Mouse (Mus musculus) right cerebral cortex, postnatal 25 days (tissue): Measurements from ENCODE around the gene Sema5b.
A peak's percentile ranks its signal among the peaks of the same experiment; 100 is the strongest.

Experiments used
- DNase-seq: peaks from one replicate; pipeline ENCODE4 v3.0.0; 2022

Gene Sema5b

DNA sequence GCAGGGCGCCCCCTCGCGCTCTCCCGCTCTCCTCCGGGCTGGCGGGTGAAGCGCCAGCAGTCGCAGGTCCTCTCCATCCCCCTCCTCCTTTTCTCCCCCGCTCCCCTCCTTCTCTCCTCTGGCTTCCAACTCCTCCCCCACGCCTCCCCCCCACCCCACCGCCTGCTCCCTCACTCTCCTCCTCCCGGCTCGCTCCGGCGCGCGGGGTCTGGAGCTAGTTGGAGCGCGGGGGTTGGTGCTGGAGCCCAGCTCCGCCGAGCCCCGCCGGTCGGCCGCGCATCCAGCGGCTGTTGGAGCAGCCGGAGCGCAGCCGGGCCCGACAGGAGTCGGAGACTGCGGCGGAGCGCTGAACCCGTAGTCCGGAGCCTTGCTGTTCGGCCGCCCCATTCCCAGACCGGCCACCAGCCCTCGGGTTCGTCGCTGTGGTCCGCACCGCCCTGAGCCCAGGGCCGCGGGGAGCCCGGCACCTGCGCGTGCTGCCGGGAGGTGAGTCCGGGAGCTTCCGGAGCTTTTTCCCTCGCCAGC is at the start of gene Sema5b:
Sema5b (plus strand) TSS at position 29 of the 525 bp plus-strand sequence.
- peak; percentile 63 for DNase-seq

DNA sequence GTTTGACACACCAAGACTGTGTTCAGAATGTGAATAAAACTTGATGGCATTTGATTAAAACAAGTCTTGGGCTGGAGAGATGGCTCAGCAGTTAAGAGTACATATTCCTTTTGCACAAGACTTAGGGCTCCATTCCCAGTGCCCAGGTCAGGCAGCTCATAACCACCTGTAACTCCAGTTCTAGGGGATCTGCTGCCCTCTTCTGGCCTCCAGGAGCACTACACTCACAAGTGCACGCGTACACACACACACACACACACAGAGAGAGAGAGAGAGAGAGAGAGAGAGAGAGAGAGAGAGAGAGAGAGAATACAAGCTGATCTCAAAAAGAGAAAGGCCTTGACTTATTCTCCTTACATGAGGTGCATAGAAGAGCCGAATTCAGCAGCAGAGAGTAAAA is 40.6 kb upstream of the Sema5b start:
- no peak for DNase-seq

DNA sequence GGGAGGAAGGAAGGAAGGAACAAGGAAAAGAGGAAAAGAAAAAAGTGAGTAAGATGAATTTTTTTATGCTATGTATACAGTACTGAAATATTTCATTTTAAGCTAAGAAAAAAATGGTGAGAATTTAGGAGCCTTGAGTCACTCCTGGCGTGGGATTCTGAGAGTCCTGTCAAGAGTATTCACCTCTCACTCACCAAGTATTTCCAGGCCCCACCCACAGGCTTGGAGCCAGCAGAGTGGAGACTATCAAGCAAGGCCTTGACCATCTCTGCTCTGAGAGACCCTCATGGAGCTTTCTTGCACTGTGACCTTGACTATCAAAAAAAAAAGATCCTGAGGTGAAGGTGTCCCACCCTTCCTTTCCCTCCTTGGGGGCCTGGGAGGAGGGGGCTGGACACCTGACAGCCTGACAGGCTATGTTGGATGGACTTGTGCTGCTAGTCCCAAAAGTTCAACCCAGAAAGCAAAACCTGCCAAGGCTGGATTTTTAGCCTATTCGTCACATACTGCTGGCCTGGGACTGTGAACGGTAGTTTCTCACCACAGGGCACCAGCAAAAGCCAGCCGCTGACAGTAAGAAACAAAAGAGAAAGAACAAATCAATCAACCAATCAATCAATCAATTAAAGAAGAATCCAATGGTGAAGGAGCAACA is 39.7 kb upstream of the Sema5b start:
- no peak for DNase-seq

DNA sequence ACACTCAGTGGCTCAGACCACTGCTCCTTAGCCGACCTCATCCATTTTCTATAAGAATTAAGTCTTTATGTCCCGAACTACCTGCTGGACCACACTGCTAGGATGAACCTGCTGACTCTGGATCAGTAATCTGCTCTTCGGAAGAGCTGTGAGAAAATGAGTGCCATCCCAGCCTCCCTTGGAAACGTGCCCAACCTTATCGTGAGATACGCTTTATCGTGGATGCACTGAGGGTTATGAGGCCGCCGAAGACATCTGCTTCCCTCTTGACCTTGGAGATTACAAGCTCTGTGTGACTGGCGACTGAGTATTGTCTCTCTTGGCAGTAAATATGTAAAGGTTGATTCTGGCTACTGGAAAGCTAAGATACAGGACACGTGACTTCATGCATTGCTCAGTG is 38.5 kb upstream of the Sema5b start:
- DNase-seq = no peak

DNA sequence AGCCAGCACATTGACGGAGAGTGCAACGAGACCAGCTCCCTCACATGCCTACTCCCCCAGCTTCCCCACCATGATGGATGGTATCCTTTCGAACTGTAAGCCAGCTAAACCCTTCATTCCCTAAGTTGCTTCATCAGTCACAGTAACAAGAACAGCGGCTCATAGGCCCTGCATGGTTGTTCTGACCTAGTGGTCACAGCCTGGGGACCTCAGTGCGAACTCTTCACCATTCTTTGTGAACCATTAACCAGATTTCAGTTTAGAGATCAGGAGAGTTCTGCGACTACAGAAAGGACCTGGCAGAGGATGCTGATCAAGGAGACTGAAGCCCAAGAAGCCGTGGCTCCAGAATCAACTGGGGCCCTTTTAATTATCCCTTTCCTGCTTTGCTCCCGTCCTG is 36.7 kb upstream of the Sema5b start:
- DNase-seq = no peak

DNA sequence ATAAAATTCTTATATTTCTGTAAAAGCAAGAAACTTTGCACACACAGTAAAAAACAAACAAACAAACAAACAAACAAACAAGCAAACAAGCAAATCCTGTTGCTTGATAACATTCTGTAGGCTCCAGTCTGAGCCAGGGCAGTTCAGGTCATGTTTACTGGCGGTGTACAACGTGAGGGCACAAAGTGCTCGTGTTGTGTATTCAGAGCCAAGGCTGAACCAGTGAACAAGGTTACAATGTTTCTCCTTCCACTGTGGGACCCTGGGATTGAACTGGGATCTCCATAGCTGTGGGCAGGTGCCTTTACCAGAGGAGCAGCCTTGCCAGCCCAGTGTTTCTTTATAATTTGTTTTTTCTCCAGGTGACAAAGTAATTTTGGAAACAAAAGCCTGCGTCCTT is 35.2 kb upstream of the Sema5b start:
- DNase-seq = no peak

DNA sequence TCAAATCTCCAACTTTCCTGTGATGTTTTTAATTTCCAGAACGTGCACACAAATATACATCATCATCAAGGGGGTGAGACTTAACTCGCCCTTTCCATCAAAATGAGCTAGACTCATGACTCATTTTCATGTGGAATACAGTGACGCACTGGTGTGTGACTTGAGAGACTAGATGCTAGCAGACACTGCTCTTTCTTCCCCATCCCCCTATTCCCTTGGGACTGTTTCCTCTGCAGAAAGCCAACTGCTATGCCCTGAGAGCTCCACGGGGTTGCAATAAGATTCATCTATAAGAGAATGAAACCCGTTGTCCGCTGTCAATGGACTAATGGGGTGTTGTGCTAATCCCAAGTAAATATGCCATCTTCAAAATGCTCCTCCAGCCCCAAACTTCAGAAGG is 32.4 kb upstream of the Sema5b start:
- DNase-seq = no peak

DNA sequence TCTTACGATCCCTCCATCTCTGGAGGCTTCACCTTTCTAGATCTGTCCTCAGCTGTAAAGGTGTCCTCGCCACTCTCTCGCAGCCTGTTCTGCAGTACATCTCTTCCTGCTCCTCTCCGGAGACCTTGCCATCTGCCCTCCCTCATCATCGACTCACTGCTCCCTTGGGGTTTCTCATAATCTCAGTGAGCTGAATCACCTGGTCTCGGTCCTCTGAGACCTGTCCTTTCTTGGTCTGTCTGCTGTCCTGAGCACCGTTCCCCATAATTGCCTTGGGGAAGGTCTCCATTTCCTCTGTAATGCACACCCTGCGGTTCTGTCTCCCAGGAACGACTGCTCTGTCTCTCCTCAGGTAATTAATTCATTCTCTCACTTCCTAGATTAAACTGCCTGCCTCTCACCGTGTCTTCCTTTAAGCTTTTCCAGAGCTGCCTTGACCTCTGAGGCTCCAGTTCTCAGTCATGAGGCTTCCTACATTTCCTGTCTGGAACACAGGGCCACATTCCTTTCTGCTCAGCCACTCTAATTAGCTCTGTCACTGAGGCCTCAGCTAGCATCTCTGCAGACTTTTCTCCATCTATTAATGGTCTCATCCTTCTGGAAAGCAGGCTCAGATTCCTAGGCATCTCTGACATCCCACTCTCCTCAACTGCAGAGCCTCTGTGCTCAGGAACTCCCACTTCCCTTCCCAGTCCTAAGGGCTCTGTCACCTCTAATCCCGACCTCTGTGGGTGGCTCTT is 31.4 kb upstream of the Sema5b start:
- DNase-seq = no peak

DNA sequence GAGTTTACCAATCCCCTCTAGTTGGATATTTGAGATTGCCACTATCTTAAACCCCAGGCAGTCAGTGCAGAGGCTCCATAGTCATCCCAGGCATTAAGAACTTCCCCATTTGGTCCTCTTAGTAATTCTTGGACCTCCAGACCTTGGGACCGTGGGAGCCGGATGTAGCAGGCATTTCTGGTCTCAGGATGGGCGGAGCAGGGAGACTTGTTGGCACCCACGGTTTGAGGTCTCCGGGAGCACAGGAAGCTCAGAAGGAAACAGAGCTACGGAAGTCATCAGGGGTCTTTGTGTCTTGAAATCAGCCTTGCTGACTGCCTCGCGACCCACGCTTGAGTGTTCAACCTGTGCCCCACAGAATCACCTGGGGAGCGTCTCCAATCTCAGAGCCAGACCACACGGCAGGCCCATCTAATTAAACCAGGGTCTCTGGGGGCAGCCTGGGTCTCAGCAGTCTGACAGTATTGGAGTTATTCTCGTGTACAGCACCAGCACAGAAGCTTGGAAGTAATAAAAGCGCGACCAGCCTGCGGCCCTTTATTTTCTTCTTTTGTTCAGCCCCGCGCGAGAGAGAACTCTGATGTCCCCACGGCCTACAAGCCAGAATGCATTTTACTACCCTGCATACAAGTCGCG is 24.9 kb upstream of the Sema5b start:
- DNase-seq = no peak

DNA sequence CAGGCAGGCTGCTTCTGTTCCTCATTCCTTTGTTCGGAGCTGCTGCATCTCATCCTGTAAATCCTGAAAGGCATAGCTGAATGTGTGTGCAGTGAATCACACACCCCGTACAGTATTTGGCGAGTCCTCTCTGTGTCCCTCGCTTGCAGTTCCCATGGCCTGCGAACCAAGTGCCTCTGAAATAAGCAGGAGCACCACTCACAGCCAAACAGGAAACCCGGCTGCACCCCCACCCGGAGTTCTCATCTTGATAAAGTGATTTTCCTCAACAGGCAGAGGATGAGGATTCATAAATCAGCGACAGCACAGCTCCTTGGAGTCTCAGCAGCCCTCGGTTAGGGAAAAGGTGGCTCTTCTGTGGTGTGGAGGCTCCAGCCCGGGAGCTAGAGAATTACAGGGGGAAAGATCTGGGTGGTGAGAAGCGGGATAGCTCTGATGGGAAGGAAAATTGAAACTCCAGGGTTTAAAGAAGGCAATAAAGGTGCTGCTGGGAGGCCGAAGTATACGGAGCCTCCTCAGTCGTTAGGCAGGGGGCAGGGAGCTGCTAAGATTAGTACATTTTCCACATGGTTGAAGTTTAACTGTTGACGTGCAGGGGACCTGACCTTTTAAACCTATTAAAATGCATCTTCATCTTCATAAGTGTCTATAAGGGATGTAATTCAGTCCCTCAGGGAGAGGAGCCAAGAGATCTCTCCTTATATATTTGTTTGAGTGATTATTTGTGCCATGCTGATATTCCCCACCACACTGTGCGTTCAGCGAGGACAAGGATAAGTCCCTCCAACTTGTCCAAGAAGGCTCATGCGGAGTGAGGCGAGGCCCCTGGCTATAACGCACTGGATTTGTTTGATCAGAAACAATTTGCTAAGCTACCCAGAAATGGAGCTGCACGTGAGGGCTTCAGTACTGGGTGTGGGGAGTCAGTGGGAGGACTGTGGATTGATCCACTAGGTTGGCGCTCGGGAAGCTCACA is 22.7 kb upstream of the Sema5b start:
- DNase-seq = no peak

DNA sequence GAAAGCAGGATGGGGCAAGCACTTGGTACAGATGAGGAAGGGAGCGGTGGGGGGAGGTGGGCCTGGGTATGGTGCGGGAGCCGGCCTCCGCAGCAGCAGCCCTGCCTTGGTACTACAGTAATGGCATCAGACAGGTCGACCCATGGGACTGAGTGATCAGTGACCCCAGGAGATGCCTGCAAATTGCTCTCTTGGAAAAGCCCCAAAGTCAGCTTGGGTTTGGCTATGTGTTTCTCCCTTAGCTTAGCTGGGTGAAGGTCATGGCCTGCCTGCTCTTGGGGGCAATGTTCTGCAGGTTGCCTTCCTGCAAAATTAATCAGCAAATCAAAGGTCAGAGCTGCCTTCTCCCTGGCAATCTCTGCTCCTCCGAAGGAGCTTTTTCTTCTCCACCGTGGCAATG is 21.7 kb upstream of the Sema5b start:
- DNase-seq = no peak

DNA sequence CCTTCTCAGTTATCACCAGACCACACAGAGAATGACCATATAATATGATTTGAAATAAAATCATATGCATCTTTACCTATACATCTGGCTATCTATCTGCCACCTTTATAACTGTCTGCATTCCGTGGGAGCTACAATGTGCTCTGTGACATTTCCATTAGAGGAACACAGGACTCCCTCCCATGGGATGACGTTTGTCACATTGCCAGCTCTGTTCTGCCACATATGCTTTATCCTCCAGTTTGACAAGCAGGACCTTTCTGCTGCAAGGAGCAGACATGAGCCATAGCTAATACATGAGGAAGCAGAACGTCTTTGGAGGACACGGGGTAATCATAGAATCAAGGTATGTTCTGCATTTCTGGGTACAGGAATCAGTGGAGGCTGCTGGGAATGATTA is 16.7 kb upstream of the Sema5b start:
- no peak for DNase-seq

DNA sequence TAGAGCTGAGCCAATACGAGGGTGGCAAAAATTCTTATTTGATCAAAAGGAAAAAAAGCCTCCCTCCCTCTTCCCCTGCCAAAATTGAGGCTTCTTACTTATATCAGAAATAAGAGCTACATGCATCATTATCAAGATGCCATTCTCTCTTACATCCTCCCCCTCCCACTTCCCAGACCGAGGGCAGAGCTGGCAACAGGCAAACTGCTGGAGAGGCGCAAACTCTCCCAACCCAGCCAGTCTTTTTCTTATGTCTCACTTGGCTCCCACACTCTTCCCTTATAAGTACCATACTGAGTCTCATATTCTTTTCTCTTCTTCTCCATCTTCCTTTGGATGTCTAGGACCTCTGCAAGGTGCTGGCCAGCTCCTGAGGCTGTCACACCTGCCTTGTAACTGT is 6.3 kb upstream of the Sema5b start:
- DNase-seq = no peak

DNA sequence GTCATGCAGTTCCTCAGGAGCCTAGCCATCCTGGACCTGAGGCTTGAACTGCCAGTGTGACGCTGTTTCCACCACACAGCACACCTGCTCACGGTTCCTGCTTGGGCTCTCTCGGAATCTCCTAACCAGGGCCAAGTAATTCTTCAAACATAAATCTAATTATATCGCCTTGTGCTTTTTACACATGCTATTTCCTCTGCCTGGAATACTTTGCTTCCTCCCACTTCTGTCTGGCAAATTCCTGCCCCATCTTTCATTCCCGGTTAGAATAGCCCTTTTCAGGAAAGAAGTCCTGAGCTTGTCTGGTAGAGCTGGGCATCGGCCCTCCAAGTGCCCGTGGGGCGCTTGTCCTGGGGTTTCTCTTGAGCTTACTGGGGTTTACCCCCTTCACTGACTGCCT is 3.3 kb upstream of the Sema5b start:
- DNase-seq = no peak

DNA sequence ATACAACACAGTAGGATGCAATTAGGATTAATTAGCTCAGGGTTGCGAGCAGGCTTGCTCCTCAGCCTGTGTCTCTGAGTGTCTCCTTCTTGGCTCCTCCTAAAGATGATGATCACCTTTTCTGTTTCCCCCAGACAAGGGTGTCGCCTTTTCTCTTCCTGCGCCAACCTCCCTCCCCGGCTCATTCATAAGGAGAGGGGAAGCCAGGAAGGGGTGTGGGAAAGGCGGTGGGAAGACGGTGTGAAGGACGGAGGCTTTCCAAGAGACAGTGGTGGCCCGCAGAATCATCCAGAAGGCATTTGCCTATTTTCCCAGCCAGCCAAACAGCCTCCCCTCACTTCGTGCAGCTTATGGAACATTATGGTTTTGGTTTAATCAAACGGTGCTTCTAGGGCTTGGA is 1.9 kb upstream of the Sema5b start:
- no peak for DNase-seq

DNA sequence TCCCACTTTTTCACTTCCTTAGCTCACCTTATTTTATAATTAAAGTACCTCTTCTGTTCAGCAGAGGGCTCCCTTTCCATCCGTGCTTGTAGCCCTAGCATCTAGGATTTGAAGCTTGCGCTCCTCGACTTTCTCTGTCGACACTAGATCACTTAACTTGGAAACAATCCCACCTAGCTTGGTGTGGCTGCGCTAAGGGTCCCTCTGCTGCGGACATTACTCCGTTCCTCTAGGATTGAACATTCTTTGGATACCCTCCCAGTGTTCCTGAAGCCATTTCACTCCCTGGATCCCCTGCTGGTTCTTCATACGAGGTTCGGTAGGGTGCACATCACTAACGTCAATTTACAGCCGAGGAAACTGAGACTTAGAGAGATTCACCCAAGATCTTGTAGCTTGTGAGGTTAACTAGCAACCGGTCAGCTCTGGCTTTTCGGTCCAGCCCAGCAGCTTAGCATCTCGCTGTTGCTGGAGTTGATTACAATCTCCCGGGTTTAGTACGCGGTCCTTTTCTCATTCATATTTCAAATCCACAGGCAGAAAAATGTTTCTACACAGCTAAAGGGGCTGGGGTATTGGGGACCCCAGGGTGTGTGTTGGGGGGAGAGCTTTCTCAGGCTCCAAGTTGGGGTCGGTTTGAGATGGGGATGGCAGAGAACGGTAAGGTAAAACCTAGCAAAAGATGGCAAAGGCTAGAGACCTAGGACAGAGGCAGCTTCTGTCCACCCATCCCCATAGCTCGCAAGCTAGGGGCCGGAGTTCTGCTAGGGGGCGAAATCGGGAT is 420 bp upstream of the Sema5b start:
- DNase-seq = peak; percentile 37

DNA sequence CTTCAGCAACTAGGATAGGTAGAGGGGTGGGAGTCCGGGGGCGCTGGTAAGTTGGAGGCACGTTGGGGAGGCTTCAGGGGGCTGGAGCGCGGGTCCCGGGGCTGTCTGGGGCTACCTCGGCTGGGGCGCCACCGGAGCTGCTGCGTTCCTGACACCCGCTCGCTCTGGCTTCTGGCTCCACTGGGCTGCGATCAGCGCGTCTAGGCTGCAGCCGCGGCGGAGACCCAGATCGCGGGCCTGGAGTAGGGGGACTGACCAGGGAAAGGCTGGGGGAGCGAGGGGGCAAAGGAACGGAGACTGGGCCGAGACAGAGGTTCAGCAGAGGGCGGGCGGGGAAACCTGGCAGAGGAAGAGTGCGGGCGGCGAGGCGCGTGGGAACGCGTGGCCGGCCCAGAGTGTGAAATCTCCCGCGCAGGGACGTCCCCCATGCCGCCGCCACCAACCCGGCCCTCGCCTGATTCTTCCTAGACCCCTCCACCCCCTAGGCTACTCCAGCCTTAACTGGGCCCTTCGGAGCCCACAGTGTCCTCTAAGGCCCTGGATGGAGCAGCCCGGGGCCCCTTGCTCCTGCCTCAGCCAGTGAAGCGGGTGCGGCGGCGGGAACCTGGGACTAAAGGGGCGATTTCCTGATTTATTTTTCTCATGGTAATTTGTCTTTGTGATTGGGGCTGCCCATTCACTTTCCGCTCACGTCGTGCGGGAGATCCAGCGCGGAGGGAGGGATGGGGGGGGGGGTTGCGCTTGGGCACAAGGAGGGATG is 896 bp downstream of the Sema5b start:
- no peak for DNase-seq

DNA sequence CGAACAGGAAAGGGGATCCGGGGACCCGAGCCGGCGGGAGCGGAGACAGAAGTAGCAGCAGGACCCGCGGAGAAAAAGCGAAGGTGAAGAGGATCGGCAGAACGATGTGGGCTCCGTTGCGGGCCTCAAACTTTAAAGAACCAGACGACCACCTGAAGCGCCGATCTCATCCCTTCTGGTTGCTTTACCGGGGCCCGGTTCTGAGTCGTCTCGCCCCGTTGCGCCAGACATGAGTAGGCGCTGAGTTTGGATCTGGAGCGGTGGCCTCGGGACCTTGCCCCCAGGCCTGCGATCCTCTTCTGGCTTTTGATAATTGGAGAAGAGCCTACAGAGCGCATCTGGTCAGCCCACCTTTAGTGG is 1.5 kb downstream of the Sema5b start:
- no peak for DNase-seq

DNA sequence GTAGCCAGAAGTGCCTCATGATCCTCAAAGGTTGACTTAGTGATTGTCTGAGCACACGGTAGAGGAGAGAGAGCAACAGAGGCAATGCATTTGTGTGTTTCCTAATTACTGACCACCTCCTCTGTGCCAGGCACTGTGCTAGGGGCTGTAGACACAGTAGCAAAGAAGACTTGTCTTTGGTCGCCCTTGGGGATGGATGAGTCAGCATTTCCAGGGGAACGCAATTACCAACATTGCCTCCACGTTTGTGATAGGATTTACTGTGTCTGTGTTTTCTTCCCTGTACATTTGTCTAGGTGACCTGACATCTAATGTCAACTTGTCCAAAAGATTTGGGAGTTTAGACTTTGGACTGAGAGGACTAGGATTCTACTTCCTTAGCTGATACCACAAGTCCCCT is 4.8 kb downstream of the Sema5b start:
- no peak for DNase-seq

DNA sequence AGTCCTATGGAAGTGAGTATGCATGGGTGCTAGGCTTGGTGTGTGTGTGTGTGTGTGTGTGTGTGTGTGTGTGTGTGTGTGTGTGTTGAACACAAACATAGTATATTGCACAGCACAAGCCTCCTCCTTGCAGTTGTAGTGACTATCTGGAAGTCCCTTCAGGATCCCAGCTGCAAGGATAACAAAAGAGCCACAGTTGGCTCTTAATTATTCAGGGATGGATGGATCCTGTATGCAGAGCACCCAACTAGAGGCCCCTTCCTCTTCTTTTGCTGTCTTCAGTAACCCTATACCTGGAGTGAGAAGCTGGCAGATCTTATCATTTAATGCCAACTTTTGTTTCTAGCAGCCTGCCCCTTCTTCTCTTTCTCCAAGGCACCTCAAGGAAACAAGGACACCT is 7.0 kb downstream of the Sema5b start:
- no peak for DNase-seq

DNA sequence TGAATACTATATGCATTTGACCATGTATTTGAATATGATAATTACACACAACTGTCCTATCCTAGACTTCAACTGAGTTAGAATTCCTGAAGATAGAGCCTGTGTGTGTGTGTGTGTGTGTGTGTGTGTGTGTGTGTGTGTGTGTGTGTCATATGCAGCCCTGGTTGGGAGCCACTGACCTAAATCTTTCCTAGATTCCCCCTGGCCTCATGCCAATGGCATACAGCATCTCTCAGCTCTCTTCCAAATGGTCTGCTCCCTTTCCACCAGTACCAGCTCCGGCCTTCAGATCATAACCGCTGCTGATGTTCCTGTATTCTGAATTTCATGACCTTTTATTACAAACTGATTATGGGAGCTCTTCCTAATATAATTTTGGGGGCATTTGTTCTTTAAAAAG is 8.4 kb downstream of the Sema5b start:
- DNase-seq = no peak
